Mouse (Mus musculus) liver, postnatal 0 days (tissue): ENCODE results near the gene Fbxl18.

Experiments
- CTCF ChIP-seq: sonication (generic); IDR thresholded peaks from 2 replicates; pipeline ENCODE4 v1.5.1; 2016; ENCODE audit warnings: antibody characterized with exemption, low read depth
- EP300 ChIP-seq: IDR thresholded peaks from 2 replicates; pipeline ENCODE4 v1.6.1; 2016; ENCODE audit warnings: antibody characterized with exemption, low read depth, mild to moderate bottlenecking

GRCm38 (mm10) chr5:142916593-142916992 lies 21.4 kb upstream of the Fbxl18 start:
- no peak for TF ChIP-seq EP300
- no peak for TF ChIP-seq CTCF
